Mouse (Mus musculus) thymus, adult 2 months (tissue): ENCODE results near the gene Tmbim7.

Experiments
- CTCF ChIP-seq: fragments of 200-500 bp; IDR thresholded peaks from 2 replicates; pipeline ENCODE4 v1.5.1; 2012; ENCODE audit warnings: mild to moderate bottlenecking, control low read depth, low read length, moderate library complexity, borderline replicate concordance; ENCODE audit not compliant: control insufficient read depth, poor library complexity, insufficient read depth; ENCODE audit errors: extremely low read depth
- POLR2A ChIP-seq: fragments of 200-500 bp; IDR thresholded peaks from 2 replicates; pipeline ENCODE4 v1.6.1; 2012; ENCODE audit warnings: mild to moderate bottlenecking, low read length, control low read depth, moderate library complexity; ENCODE audit not compliant: control insufficient read depth, poor library complexity, insufficient read depth; ENCODE audit errors: extremely low read depth

DNA sequence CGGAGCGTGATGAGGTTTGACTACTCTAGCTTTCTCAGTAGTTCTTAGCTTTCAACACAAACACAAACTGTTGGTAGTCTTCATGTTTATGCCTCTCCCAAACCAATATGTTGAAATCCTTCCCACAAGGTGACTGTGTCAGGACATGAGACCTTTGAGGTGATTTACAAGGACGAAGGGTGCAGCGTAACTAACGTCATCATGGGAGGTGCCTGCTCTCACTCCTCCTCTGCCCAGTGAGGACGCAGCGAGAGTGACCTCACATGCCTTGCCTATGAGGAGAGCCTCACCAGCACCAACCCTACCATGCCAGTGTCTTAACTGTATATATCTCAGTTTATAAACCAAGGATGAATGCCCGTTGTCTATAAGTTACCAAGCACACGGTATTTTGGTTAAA is 43.9 kb upstream of the Tmbim7 start:
- TF ChIP-seq CTCF (no peak), POLR2A (no peak)
